ENCODE assay signal across 23 mouse cellular contexts in the genomic region with DNA sequence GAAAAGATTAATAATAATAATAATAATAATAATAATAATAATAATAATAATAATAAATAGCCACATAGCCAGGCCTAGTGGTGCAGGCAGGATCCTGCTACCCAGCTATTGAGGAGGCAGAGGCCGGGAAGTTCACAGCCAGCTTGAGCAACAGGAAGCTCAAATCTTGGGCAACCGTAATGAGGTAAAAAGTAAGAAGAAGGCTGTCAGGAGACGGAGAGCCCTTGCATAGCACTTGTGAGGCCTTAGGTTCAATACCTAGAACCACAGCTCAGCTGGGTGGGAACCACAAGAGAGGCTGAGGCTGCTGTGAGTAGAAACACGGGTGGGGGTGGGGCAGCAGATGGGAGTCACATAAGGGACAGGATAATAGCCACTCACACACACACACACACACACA. TPM values are rescaled to one million over a fixed set of nuclear protein-coding genes. Genes with fewer than 3 reads are reported as not detected.
DNase-seq lines count a peak whose midpoint lies in the region; ATAC-seq lines count a peak whose summit lies in the region.
"Had no signal": no experiment of that assay in that cellular context is flagged by ENCODE, and none has a peak within 500 bp of the region (broad histone marks: within the 10 kb centered on the region; RNA-seq: fewer than 3 reads in every experiment).

No protein-coding gene starts in this region.

- no peak for ATAC-seq in midbrain, embryonic 14.5 days (ENCODE audit: low FRiP score, low TSS enrichment)
- no peak for ATAC-seq in midbrain, embryonic 11.5 days (ENCODE audit: low FRiP score)
- ATAC-seq in CD4-positive, CD25-positive, alpha-beta regulatory T cell, adult 4 months: peak; percentile 41
- peak; percentile 75 for ATAC-seq in granulocyte monocyte progenitor cell, adult 5-6 weeks (replicated peaks; ENCODE audit: poor library complexity, severe bottlenecking)
- ATAC-seq in neutrophil, adult 5-6 weeks (ENCODE audit: extremely low read depth, insufficient number of reproducible peaks, low FRiP score, poor library complexity, severe bottlenecking): peak; percentile 30; the same call in 1 of the 2 replicates
- ATAC-seq: hindbrain, postnatal 0 days had no signal

- H3K4me3 ChIP-seq in midbrain, embryonic 14.5 days (replicated peaks; ENCODE audit: low read depth, low read length): no peak overlapping the region
- H3K4me3 ChIP-seq in midbrain, embryonic 11.5 days (ENCODE audit: low read depth, low read length): no peak overlapping the region
- H3K4me3 ChIP-seq: embryonic facial prominence, embryonic 10.5 days; heart, embryonic 13.5 days; neural tube, embryonic 13.5 days; stomach, embryonic 15.5 days had no signal

- H3K9me3 ChIP-seq in midbrain, embryonic 14.5 days (ENCODE audit: control insufficient read depth, low read length): no peaks in the 10 kb centered on the region
- no peaks in the 10 kb centered on the region for H3K9me3 ChIP-seq in midbrain, embryonic 11.5 days (ENCODE audit: control insufficient read depth, low read length)
- H3K9me3 ChIP-seq: embryonic facial prominence, embryonic 10.5 days; heart, embryonic 13.5 days; neural tube, embryonic 13.5 days; stomach, embryonic 15.5 days had no signal

- no peak overlapping the region for H3K9ac ChIP-seq in midbrain, embryonic 14.5 days (replicated peaks; ENCODE audit: low read length)
- H3K9ac ChIP-seq in midbrain, embryonic 11.5 days (ENCODE audit: low read length): no peak overlapping the region
- H3K9ac ChIP-seq: heart, embryonic 13.5 days; liver, embryonic 14.5 days; stomach, embryonic 15.5 days had no signal

- no peaks in the 10 kb centered on the region for H3K27me3 ChIP-seq in midbrain, embryonic 14.5 days (ENCODE audit: control insufficient read depth, insufficient read depth, low read length)
- H3K27me3 ChIP-seq in midbrain, embryonic 11.5 days (ENCODE audit: control insufficient read depth, insufficient read depth, low read length): peaks cover 44% of the 10 kb centered on the region
- H3K27me3 ChIP-seq: CH12.LX; neural tube, embryonic 13.5 days; stomach, embryonic 15.5 days had no signal

- peaks cover 48% of the 10 kb centered on the region for H3K4me1 ChIP-seq in midbrain, embryonic 14.5 days (ENCODE audit: control insufficient read depth, insufficient read depth, low read length)
- H3K4me1 ChIP-seq in midbrain, embryonic 11.5 days (ENCODE audit: control insufficient read depth, insufficient read depth, low read length): peaks cover 29% of the 10 kb centered on the region

- H3K27ac ChIP-seq in midbrain, embryonic 14.5 days (replicated peaks; ENCODE audit: low read depth, low read length): peak overlapping the region; percentile 86; the same call in 1 of the 2 replicates
- no peak overlapping the region for H3K27ac ChIP-seq in midbrain, embryonic 11.5 days (ENCODE audit: low read depth, low read length)
- H3K27ac ChIP-seq: embryonic facial prominence, embryonic 10.5 days; heart, embryonic 13.5 days; hindbrain, postnatal 0 days; kidney, postnatal 0 days; liver, embryonic 14.5 days; stomach, embryonic 15.5 days had no signal

- no peak for DNase-seq in midbrain, embryonic 14.5 days
- no peak for DNase-seq in midbrain, embryonic 11.5 days (ENCODE audit: low spot score, missing footprints)
- no peak for DNase-seq in frontal cortex, postnatal 25 days (ENCODE audit: low spot score in 2 of 2)
- no peak for DNase-seq in cerebellum, adult 9-11 months
- DNase-seq: adrenal gland, postnatal 36 days; cerebellum, adult 2 months; gastrocnemius, postnatal 10 days; heart, adult 18-20 months; heart, postnatal 4 days; kidney, adult 11 months; thymus, adult 18-20 months had no signal

- 92% methylated on average over 4 of the region's 4 CpGs for WGBS in midbrain, embryonic 14.5 days
- 86% methylated on average over 4 of the region's 4 CpGs for WGBS in midbrain, embryonic 11.5 days

- H3K36me3 ChIP-seq in midbrain, embryonic 14.5 days (ENCODE audit: control insufficient read depth, insufficient read depth, low read length): peaks cover 46% of the 10 kb centered on the region
- peaks cover 6% of the 10 kb centered on the region; the same call in 1 of the 2 replicates for H3K36me3 ChIP-seq in midbrain, embryonic 11.5 days (ENCODE audit: control insufficient read depth, insufficient read depth, low read length)
- H3K36me3 ChIP-seq: heart, embryonic 13.5 days; stomach, embryonic 15.5 days had no signal

- H3K4me2 ChIP-seq in midbrain, embryonic 14.5 days (ENCODE audit: low read length): no peak overlapping the region
- no peak overlapping the region for H3K4me2 ChIP-seq in midbrain, embryonic 11.5 days
- H3K4me2 ChIP-seq: heart, embryonic 13.5 days; neural tube, embryonic 13.5 days; stomach, embryonic 15.5 days had no signal

RNA-seq across cellular contexts. Expression of a gene that starts 38.5 kb away (rescaled TPM):
- polyA plus RNA-seq in midbrain, embryonic 14.5 days (2014; fragmentation: Nextera tagmentation; extraction: Ambion mirVana): 61.6 and 89.0 TPM in 2 replicates
- 202 and 210 TPM in 2 replicates for polyA plus RNA-seq in midbrain, embryonic 11.5 days (2014; fragmentation: Nextera tagmentation; extraction: Ambion mirVana)
- polyA plus RNA-seq in CD4-positive, CD25-positive, alpha-beta regulatory T cell, adult 4 months (2017; shearing (Covaris generic)): under 1 TPM in 1 of 2 experiments, not detected in 1; 0.15 TPM
- 0.80 TPM in 1 of 2 replicates, not detected in the other for total RNA-seq in granulocyte monocyte progenitor cell, adult 5-6 weeks (2014; fragmentation: Nextera tagmentation)
- total RNA-seq in granulocyte monocyte progenitor cell, adult 5-6 weeks (2017): not detected in 2 replicates
- 0.58 TPM in 1 of 2 replicates, not detected in the other for total RNA-seq in neutrophil, adult 5-6 weeks (2017)
- total RNA-seq: CH12.LX, MEL had no signal

RNA-seq across cellular contexts. Expression of a gene that starts 47.3 kb away (rescaled TPM):
- 94.4 and 102 TPM in 2 replicates for polyA plus RNA-seq in midbrain, embryonic 14.5 days (2014; fragmentation: Nextera tagmentation; extraction: Ambion mirVana)
- polyA plus RNA-seq in midbrain, embryonic 11.5 days (2014; fragmentation: Nextera tagmentation; extraction: Ambion mirVana): 38.8 and 43.1 TPM in 2 replicates
- 1 to 10 TPM; 2.4 to 4.5 TPM for polyA plus RNA-seq in CD4-positive, CD25-positive, alpha-beta regulatory T cell, adult 4 months (2017; shearing (Covaris generic))
- not detected in 2 replicates for total RNA-seq in granulocyte monocyte progenitor cell, adult 5-6 weeks (2014; fragmentation: Nextera tagmentation)
- not detected in 2 replicates for total RNA-seq in granulocyte monocyte progenitor cell, adult 5-6 weeks (2017)
- total RNA-seq in neutrophil, adult 5-6 weeks (2017): 0.37 and 0.93 TPM in 2 replicates
- total RNA-seq: MEL had no signal

Comparison
In these comparisons a context has a peak if more than half of its experiments do, and no peak if none do; other contexts are left out.
1. ATAC-seq: peak in CD4-positive, CD25-positive, alpha-beta regulatory T cell, adult 4 months (single experiment), granulocyte monocyte progenitor cell, adult 5-6 weeks (single experiment) and neutrophil, adult 5-6 weeks (single experiment); none in midbrain, embryonic 14.5 days (single experiment) and midbrain, embryonic 11.5 days (single experiment).
2. RNA of a gene that starts 38.5 kb away (polyA plus RNA-seq): 202 to 210 TPM in midbrain, embryonic 11.5 days and 61.6 to 89.0 TPM in midbrain, embryonic 14.5 days; 0.15 TPM in CD4-positive, CD25-positive, alpha-beta regulatory T cell, adult 4 months; every median in the first group is over 10 times any median in the second.